Mouse (Mus musculus): ENCODE data around the gene Rpain. TPM values are rescaled to one million over a fixed set of nuclear protein-coding genes. Genes with fewer than 3 reads are reported as not detected.

Gene Rpain
- total RNA-seq (2021): 10 to 100 TPM; 11.4 to 13.4 TPM
- long read RNA-seq, experiment 1, transcript Rpain-201 (7 exons, 1,100 nt): major isoform, 5 of 8 reads
- long read RNA-seq, experiment 1, partial matches to known transcripts: 0 of 8 reads
- long read RNA-seq, experiment 1, other reads (novel, unspliced or antisense): 3 of 8 reads
- long read RNA-seq, experiment 2, transcript Rpain-201 (7 exons, 1,100 nt): major isoform, 5 of 12 reads
- long read RNA-seq, experiment 2, partial matches to known transcripts: 0 of 12 reads
- long read RNA-seq, experiment 2, other reads (novel, unspliced or antisense): 1 of 12 reads

- intact Hi-C loops (cut with DNase I; ENCODE audit: low total_unique reads): no loop called here
- DNase-seq: peak; percentile 90
Observed at GRCm38 (mm10) chr11:70969821-70970559, at the start of gene Rpain, which contains the start of gene Nup88. TSS of gene Rpain (plus strand) at chr11:70970213. TSS of gene Nup88 (minus strand) at chr11:70969973.

GRCm38 (mm10) chr11:70931461-70931860 lies 38.6 kb upstream of the Rpain start:
- DNase-seq: no peak
- intact Hi-C loops (cut with DNase I; ENCODE audit: low total_unique reads): no loop called here

GRCm38 (mm10) chr11:70935316-70935715 lies 34.7 kb upstream of the Rpain start:
- DNase-seq: no peak
- intact Hi-C loops (cut with DNase I; ENCODE audit: low total_unique reads): no loop called here

- intact Hi-C loops (cut with DNase I; ENCODE audit: low total_unique reads): no loop called here
- DNase-seq: no peak
Observed at GRCm38 (mm10) chr11:70942596-70942995, 27.4 kb upstream of the Rpain start.

- no peak for DNase-seq
- intact Hi-C loops (cut with DNase I; ENCODE audit: low total_unique reads): no loop called here
Observed at GRCm38 (mm10) chr11:70943651-70944050, 26.4 kb upstream of the Rpain start.

GRCm38 (mm10) chr11:70944935-70945817 lies 24.8 kb upstream of the Rpain start:
- intact Hi-C loops (cut with DNase I; ENCODE audit: low total_unique reads): no loop called here
- no peak for DNase-seq

- intact Hi-C loops (cut with DNase I; ENCODE audit: low total_unique reads): no loop called here
- DNase-seq: no peak
Observed at GRCm38 (mm10) chr11:70954711-70955110, 15.3 kb upstream of the Rpain start.

- intact Hi-C loops (cut with DNase I; ENCODE audit: low total_unique reads): no loop called here
- DNase-seq: no peak
Observed at GRCm38 (mm10) chr11:70960786-70961554, 9.0 kb upstream of the Rpain start.

GRCm38 (mm10) chr11:70964222-70964907 lies 5.6 kb upstream of the Rpain start:
- DNase-seq: no peak
- intact Hi-C loops (cut with DNase I; ENCODE audit: low total_unique reads): no loop called here

GRCm38 (mm10) chr11:70969271-70969794 lies 680 bp upstream of the Rpain start:
- intact Hi-C loops (cut with DNase I; ENCODE audit: low total_unique reads): no loop called here
- peak; percentile 29 for DNase-seq

- intact Hi-C loops (cut with DNase I; ENCODE audit: low total_unique reads): no loop called here
- peak; percentile 13 for DNase-seq
Observed at GRCm38 (mm10) chr11:70970560-70971540, 837 bp downstream of the Rpain start.

GRCm38 (mm10) chr11:70972586-70972985 lies 2.6 kb downstream of the Rpain start:
- intact Hi-C loops (cut with DNase I; ENCODE audit: low total_unique reads): no loop called here
- DNase-seq: no peak

GRCm38 (mm10) chr11:70973947-70974346 lies 3.9 kb downstream of the Rpain start:
- DNase-seq: no peak
- intact Hi-C loops (cut with DNase I; ENCODE audit: low total_unique reads): no loop called here

- intact Hi-C loops (cut with DNase I; ENCODE audit: low total_unique reads): no loop called here
- DNase-seq: no peak
Observed at GRCm38 (mm10) chr11:70975193-70975592, 5.2 kb downstream of the Rpain start.

- no peak for DNase-seq
- intact Hi-C loops (cut with DNase I; ENCODE audit: low total_unique reads): no loop called here
Observed at GRCm38 (mm10) chr11:70977293-70977692, 7.3 kb downstream of the Rpain start.

GRCm38 (mm10) chr11:70980232-70980631 lies 10.2 kb downstream of the Rpain start:
- intact Hi-C loops (cut with DNase I; ENCODE audit: low total_unique reads): loop anchor here (10.0 kb wide), 1 partner anchor 1235 kb away; the partner anchor contains the start of gene Med31
- DNase-seq: no peak

Measured in gastrocnemius, postnatal 14 days (tissue).